Mouse (Mus musculus) 3134 (cell line): ENCODE results near the gene Fam118b.
A peak's percentile ranks its signal among the peaks of the same experiment; 100 is the strongest.

ENCODE experiments used
- DNase-seq: peaks from one replicate; pipeline ENCODE4 v3.0.0-alpha.2; 2011; ENCODE audit warnings: low spot score; ENCODE audit not compliant: insufficient read length; ENCODE audit errors: extremely low read depth

Fam118b gene

DNA sequence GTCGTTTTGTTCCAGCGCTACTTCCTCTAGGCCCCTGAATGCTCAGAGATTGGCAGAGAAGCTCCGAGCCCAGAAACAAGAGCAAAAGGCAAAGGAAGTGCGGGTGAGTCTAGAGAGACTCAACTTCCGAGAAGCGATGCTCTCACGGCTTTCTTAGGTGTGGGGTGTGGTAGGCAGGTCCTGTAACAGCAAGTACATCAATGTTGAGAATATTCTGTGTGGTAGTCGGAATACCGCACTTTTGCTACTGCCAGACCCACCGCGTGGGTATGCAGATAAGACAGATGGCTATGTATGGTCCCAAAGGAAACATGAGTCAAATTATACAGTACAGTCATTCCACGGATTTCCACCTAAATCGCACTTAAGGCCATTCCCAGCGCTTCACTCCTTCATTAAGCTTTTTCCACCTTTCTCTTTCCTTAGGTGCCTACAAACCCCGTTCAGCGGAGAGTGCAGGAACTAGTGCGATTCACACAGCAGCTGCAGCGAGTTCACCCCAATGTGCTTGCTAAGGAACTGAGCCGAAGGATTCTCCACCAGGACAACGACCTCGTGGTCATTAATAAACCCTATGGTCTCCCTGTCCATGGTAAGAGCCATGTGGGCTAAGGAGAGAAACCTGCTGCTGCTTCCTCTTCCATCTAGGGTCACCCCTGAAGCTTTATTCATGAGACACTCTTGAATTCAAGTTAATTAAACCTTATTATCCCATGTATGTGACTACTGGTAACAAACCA is 541 bp upstream of the Fam118b start:
- no peak for DNase-seq

DNA sequence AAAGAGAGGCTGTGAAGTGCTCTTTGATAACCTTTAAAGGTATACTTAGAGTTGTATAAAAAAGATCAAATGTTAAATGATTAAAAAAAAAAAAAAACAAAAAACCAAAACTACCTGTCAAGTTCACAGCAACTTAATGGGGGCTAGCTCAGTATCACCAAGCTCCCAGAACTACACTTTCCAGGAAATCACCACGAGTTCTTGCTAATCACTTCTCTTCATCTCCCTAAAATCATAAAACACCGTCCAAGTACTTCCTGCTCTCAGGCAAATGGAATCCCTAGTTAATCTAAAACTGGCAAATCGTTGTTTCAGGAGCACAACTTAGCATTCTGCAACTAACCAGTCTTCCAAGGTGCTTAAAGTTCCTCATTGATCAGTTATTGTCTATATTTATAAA is 3.1 kb downstream of the Fam118b start:
- no peak for DNase-seq

DNA sequence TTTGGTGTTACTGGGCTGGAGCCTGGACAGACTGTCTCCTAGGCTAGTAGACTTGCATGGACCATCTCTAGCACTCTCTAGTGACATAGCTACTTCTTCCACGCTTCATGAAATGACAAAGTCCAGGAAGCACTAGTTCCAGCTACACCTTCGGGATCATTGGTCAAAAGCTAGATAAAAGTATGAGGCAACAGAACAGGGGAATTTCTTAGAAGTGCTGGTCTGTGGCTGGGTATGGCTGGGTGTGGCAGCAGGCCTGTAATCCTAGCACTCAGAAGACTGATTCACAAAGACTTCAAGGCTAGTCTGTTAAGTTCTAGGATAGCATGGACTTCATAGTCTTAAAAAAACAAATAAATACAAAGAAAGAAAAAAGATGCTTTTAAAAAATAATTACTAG is 4.2 kb downstream of the Fam118b start:
- DNase-seq: no peak

DNA sequence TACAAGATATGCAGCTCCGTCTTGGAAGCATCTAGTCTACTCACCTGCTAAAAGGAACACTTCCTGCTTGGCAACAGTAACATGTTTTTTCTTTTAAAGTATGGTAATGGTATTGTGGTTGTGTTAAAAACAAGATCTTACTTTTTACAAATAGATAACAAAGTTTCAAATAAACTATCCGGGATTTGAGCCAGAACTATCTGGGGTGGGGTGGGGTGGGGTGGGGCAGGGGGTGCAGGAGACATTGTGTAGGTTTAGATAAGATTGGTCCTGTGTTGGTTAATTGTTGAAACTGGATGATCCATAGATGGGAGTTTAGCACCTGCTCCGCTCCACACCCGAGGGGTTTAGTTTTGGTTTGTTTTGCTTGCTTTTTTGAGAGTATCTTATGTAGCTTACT is 5.2 kb downstream of the Fam118b start:
- DNase-seq: no peak

DNA sequence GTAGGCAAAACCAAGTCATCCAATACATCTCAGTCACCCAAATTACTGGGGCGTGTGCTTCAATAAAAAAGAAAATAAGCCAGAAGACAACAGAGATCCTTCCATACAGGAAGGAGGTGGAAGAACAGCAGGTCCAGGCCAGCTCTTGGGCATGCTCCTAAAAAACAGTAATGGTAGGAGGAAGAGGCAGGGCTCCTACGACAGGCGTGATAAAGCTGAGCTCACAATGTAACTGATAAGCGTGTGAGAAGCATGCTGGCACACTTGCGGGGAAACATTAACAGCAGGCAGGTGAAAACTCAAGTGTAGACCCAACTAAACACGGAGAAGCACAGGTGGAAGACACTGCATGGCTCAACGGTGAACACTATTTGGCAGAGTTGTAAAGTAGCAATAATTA is 10.2 kb downstream of the Fam118b start:
- DNase-seq: no peak

DNA sequence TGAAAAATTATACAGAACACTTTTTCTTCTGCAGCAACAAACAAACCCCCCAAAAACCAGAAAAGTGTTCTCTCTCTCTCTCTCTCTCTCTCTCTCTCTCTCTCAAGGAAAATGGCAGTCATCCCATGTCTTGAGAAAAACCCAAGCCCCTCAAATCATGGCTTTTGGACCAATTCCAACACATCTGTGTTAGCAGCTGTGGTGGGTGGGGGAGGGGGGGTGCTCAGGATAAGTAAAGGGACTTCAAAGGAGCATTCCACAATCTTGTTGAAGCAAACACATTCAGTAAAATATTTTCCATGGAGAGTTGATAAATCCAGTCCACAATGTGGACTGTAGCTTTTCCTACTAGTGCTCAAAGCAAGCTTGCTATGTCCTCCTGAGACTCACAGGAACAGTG is 18.1 kb downstream of the Fam118b start:
- DNase-seq: no peak

DNA sequence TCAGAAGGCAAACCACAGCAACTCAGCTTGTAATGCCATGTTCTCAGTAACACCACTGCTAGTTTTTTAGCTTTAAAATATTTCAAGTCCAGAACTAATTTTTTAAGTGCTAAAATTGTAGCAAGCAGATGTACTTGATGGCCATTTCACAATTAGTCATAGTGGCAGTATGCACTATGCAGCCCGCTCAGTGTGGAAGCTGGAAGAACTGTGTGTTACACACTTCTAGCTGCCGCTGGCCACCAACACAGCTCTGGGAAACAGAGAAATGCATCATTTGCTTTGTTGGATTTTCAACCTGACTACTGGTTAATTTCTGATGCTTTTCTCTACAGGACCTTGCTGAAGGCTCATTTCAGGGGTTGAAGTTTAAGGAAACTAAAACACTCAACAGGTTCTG is 20.2 kb downstream of the Fam118b start:
- DNase-seq: no peak

DNA sequence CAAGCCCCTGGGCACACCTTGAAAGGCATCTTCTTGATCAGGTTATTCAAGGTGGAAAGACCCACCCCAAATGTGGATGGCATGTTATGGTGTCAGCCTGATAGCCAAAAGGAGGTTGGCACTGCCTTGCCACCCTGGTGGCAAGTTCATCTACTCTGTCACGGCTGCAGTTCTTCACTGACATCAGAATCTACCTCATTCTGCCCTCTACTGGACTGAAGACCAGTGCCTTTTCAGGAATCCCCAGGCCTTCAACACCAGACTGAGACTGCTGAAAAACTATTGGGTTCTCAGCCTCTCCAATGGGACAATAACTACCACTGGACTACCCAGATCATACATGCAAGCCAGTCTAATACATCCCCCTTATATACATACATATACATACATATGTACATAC is 27.9 kb downstream of the Fam118b start:
- no peak for DNase-seq

DNA sequence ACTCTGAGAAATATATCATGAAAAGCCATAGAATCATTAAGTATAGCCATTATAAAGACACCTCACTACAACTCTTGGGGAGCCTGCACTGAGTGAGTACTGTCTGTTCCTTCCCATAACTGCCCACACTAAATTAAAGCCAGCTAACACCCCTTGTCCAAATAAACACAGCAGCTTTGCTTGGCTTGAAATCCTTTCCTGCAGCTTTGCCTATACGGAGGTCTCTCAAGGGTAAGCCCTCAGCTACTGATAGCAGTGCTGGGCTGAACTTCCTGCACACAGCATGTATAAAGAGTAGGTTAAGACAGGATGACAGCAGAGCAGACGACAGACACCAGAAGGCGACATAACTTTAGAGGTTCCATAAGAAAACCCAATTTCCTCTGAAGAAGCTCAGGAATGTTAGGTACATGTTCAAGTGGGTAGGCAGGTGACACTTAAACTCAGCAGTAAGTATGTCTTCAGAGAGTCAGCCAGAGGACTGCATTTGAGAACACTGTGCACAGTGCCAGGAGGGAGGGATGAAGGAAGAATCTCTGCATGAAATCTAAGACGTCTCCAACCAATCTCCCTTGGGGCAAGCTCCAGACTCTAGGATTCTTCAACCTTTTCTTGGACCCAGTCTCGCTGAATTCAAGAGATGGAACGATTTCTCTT is 28.6 kb downstream of the Fam118b start:
- DNase-seq: no peak

DNA sequence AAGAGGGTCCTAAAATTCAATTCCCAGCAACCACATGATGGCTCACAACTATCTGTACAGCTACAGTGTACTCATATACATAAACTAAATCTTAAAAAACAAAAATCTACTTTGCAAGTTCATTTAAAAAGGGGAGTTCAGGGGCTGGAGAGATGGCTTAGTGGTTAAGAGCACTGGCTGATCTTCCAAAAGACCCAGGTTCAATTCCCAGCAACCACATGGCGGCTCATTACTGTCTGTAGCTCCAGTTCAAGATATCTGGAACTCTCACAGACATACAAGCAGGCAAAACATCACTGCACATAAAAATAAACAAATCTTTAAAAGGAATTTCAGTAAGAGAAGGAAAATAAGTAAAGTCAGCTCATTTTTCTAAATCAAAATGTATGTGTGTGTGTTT is 29.2 kb downstream of the Fam118b start:
- no peak for DNase-seq

DNA sequence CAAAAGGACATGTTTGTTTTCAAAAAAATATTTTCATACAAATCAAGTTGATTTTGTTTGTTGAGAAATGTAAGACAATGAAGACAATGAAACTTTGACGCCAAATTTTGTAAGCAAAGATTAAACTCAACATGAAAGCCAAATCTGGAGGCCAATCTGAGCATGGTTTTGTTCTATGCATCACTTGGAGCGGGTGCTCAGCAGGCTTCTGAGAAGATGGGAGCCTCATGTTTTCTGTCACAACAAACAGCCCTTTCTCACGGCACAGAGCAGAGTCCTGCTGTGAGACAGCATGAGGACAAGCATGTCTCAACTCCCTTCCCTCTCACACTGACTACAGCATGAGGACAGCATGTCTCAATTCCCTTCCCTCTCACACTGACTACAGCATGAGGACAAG is 31.6 kb downstream of the Fam118b start:
- DNase-seq: no peak

DNA sequence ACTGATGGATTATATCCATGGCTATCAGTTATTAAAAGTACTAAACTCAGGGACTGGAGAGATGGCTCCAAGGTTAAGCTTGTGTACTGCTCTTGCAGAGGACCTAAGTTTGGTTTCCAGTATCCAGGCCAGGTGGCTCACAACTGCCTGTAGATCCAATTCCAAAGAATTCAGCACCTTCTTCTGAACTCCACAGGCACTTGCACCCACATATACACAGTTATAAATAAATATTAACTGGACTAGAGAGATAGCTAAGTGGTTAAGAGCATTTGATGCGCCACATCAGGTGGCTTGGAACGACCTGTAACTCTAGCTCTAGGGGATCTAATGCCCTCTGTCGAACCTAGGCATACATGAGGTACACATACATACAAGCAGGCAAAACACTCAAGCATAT is 38.9 kb downstream of the Fam118b start:
- no peak for DNase-seq

DNA sequence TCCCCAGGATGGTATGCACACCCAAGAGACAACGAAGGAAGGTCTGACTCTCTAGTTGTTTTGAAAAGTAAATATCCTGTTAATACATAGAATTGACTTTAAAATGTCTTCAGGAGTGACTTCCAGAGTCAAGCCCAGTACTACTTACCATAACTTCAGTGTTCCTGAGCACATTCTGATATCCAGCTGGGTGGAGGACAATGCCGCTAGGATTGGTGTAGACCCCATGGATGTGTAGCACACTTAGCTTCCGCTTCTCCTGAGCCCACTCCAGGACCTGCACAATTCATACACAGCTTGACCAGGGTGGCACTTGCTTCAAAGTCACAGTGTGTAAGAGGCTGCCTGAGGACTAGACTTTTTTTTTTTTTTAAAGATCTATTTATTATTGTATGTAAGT is 44.1 kb downstream of the Fam118b start:
- DNase-seq: no peak

DNA sequence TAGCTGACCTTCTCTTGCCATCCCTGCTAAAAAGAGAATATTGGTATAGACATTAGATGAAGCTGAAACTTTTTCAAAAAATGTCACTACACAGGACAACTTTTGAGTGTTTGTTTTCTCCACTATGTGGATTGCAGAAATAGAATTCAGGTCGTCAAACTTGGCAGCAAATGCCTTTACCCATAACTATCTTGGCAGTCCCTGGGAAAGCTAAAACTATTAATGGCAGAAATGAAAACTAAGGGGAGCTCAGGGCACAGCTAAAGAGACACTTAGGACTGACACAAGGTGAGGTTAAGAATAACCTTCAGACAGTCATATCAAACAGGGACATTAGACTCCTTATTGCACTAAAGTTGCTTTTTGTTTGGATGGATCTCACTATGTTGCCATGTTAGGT is 49.6 kb downstream of the Fam118b start:
- DNase-seq: no peak

DNA sequence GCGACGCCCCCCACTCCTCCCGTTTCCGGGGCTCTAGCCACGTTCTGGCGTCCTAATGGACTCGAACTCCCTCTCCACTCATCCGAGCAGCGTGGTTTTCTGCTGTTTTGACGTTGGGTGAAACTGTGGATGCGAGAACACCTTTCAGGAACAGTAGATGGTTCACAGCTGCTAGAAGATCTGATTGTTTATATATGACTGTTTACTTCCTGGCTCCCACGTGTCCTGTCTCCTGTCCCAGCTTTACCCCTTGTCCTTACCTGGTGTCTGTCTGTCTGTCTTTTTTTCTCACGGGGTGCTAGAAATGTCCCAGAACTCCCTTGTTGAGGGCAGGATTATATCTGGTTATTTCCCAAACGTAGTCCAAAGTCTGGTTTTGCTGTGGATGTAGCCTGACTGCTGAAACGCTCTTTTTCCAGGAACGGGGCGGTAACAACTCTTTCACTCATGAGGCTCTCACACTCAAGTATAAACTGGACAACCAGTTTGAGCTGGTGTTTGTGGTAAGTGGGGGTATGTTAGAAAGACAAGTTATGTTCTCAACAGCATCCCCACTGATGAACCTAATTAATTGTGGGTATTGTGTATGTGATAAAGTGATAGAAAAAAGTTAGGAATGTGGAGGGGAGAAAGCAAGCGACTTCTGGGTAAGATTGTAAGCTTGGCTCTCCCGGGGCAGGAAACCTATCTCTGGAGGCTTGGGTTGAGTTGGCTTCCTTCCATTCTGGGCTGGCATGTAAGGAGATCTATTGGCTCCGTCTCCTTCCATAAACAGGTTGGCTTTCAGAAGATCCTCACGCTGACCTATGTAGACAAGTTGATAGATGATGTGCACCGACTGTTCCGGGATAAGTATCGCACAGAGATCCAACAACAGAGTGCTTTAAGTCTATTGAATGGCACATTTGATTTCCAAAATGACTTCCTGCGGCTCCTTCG is 55.8 kb downstream of the Fam118b start:
- DNase-seq: no peak

DNA sequence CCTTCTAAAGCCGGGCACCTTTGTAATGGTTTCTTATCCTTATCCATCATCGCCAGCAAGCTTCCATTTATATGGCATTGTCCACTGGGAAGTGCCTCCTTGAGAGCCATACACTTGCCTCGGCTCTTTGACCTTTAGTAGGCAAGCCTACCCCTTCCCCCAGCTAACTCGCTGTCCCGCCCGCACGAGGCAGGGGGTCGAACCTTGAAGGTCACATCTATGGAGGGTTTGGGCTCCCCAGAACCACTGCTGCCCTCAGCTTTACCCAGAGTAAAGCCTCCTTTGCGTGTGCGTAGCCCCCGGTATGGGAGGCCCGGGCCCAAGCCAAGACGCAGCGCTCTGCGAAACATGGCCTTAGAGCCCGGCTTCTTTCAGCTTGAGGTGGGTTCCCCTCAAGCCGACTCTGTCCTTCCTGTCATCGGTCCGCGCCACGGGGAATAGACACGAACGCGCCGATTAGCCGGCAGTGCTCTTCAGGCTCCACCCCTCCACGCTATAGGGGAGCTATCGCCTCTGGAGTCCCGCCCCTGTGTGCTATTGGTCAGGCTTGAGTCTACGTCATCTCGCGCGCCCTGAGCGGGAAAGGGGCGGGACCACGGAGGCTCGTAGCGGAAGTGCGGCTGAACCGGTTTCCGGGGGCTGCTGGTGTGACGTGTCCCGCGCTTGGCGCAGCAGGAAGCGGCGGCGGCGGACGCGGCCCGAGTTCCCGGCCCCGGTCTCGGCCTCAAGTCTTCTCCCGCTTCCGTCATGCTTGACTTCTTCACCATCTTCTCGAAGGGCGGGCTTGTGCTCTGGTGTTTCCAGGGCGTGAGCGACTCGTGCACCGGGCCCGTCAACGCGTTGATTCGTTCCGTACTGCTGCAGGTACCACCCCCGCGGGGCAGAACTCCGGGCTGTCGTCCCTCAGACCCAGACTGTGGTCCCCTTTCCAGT is 56.8 kb downstream of the Fam118b start, which contains the start of gene Foxred1:
Foxred1 (minus strand) TSS at position 514 of the 933 bp plus-strand sequence.
- DNase-seq: peak; percentile 99

DNA sequence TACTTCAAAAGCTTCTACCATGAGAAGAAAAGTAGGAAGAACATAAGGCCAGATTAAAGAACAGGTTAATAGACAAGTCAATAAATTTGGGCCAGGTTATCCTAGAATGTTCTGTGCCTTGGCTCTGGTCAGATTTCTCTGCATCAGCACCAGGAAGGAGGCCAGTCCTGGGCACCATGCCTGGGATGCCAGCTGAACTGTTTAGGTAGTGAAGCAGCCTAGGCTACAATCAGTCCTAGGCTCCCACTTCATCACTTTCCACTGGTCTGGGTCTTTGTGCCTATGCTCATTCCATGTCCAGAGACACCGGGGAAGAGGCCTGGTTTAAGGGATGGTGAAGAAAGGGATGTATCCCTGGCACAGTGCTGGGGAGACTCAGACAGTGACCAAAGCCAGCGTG is 63.2 kb downstream of the Fam118b start:
- DNase-seq: no peak

DNA sequence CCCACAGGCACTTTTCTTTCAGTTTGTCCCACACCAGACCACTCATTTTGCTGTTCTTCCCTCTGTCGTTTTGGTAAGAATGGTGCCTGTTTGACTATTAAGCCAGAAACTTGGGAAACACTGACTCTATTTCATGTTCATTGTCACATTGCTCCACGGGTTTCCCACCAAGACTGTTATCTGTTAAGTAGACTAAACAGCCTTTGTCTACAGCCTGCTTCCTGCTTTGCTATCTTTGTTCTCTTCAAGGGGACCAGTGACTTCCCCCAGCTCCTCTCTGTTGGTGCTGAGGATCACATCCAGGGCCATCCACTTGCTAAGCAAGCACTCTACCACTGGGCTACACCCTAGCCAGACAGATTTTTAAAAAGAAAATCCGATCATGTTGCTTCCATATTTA is 64.1 kb downstream of the Fam118b start:
- no peak for DNase-seq

DNA sequence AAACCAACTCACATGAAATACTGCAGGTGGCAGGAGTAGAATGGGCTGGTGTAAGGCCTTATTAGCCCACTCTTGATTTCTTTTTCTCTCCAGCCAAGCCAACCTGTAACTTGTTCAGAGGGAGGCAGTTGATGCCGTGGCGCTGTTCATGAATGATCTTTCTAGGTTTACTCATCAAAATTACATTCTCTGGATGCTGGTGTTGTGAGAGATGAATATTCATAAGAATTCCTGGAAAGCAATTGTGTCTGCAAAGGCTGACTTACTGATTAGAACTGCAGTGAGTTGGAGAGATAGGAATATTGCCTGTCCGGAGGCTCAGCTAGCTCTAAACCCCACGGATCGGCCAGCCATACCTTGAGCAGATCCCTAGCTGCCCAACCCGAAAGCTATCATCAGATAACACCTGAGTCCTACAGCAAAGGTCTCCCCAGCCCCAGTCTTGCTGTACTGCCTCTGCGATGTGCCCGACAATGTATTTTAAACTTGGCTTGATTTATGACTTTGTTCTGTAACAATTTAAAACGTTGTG is 67.0 kb downstream of the Fam118b start:
- no peak for DNase-seq
